Mouse (Mus musculus): ENCODE results near the gene Ptprm. TPM values are rescaled to one million over a fixed set of nuclear protein-coding genes. Genes with fewer than 3 reads are reported as not detected.

Ptprm gene
- polyA plus RNA-seq, 1 experiment from 2014 or later = 16.1 TPM

GRCm38 (mm10) chr17:66671715-66672230, 682.5 kb downstream of the Ptprm start:
- no peak overlapping the region for H3K4me2 ChIP-seq
- no peaks in the 10 kb centered on the region for H3K27me3 ChIP-seq (replicated peaks)
- peaks cover 5% of the 10 kb centered on the region for H3K36me3 ChIP-seq
- no peaks in the 10 kb centered on the region for H3K9me3 ChIP-seq (replicated peaks)
- WGBS = 85% methylated on average over 16 of the region's 16 CpGs
- no peaks in the 10 kb centered on the region for H3K4me1 ChIP-seq (replicated peaks)
- no peak overlapping the region for H3K4me3 ChIP-seq
- H3K27ac ChIP-seq (ENCODE audit: poor library complexity, severe bottlenecking) = no peak overlapping the region
- no peak overlapping the region for H3K9ac ChIP-seq
- no peak for ATAC-seq (ENCODE audit: insufficient number of reproducible peaks, low FRiP score)

- no peak overlapping the region for H3K4me2 ChIP-seq
- ATAC-seq (ENCODE audit: insufficient number of reproducible peaks, low FRiP score) = no peak
- no peak overlapping the region for H3K9ac ChIP-seq
- no peak overlapping the region for H3K4me3 ChIP-seq
- no peak overlapping the region for H3K27ac ChIP-seq (ENCODE audit: poor library complexity, severe bottlenecking)
- 81% methylated on average over 8 of the region's 8 CpGs for WGBS
- H3K4me1 ChIP-seq (replicated peaks) = no peaks in the 10 kb centered on the region
- H3K36me3 ChIP-seq = peaks cover 3% of the 10 kb centered on the region
- no peaks in the 10 kb centered on the region for H3K27me3 ChIP-seq (replicated peaks)
- H3K9me3 ChIP-seq (replicated peaks) = no peaks in the 10 kb centered on the region
These were observed 683.0 kb downstream of the Ptprm start for GRCm38 (mm10) chr17:66671287-66671686.

DNA sequence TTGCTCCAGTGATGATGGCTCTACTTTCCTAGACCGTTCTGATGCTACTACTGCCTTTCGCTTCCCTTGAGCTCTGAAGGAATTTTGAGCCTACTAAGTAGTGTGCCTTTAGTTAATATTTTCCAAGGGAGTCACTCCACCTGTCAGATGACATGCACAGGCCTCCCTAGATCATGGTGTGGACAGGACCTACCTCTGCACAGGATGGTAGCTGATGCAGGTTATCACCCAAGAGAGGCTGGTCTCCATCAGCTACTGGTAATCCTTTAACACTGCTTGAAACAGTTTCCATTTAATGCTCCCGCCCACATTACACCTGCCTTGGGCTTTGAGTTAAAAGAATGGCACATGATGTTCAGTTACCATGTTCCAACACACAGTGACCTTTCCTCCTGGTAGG, 688.5 kb downstream of the Ptprm start:
- Histone ChIP-seq H3K9me3 (replicated peaks) (no peaks in the 10 kb centered on the region), H3K4me1 (replicated peaks) (no peaks in the 10 kb centered on the region), H3K27me3 (replicated peaks) (no peaks in the 10 kb centered on the region; the same call in 1 of the 2 replicates), H3K27ac (ENCODE audit: poor library complexity, severe bottlenecking) (no peak overlapping the region), H3K4me2 (no peak overlapping the region), H3K9ac (no peak overlapping the region), H3K4me3 (no peak overlapping the region), H3K36me3 (peaks cover 4% of the 10 kb centered on the region)
- ATAC-seq (ENCODE audit: insufficient number of reproducible peaks, low FRiP score) = no peak
- 84% methylated on average over 3 of the region's 3 CpGs for WGBS

- H3K9ac ChIP-seq = no peak overlapping the region
- ATAC-seq (ENCODE audit: insufficient number of reproducible peaks, low FRiP score) = no peak
- H3K9me3 ChIP-seq (replicated peaks) = no peaks in the 10 kb centered on the region
- H3K36me3 ChIP-seq = peaks cover 4% of the 10 kb centered on the region
- no peaks in the 10 kb centered on the region; the same call in 1 of the 2 replicates for H3K27me3 ChIP-seq (replicated peaks)
- no peak overlapping the region for H3K4me2 ChIP-seq
- 63% methylated on average over 3 of the region's 3 CpGs for WGBS
- H3K4me1 ChIP-seq (replicated peaks) = no peaks in the 10 kb centered on the region
- H3K4me3 ChIP-seq = no peak overlapping the region
- no peak overlapping the region for H3K27ac ChIP-seq (ENCODE audit: poor library complexity, severe bottlenecking)
These were observed 689.0 kb downstream of the Ptprm start for GRCm38 (mm10) chr17:66665201-66665756.

DNA sequence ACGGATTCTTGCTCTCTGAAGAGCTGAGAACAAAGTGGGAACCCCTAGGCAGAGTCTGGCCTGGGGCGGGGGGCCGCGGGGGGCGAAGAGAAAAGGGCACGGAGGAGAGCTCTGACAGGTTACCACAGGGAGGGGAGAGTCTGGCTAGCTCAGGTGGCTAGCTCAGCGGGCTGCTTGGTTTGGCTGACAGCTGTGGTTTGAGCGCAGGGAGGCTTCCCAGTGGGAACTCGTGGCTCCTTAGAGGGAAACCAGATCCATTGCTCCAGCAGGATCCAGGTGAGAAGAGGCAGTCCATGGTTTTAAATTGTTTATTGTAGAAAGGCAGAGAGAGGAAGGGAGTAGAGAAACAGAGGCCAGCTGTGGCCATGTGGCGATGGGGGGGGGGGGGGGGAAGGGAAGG, 689.5 kb downstream of the Ptprm start:
- 59% methylated on average over 10 of the region's 10 CpGs for WGBS
- no peak overlapping the region for H3K9ac ChIP-seq
- H3K4me2 ChIP-seq = no peak overlapping the region
- H3K9me3 ChIP-seq (replicated peaks) = no peaks in the 10 kb centered on the region
- no peak for ATAC-seq (ENCODE audit: insufficient number of reproducible peaks, low FRiP score)
- H3K4me3 ChIP-seq = no peak overlapping the region
- H3K4me1 ChIP-seq (replicated peaks) = no peaks in the 10 kb centered on the region
- no peaks in the 10 kb centered on the region; the same call in 1 of the 2 replicates for H3K27me3 ChIP-seq (replicated peaks)
- peaks cover 4% of the 10 kb centered on the region for H3K36me3 ChIP-seq
- H3K27ac ChIP-seq (ENCODE audit: poor library complexity, severe bottlenecking) = no peak overlapping the region

DNA sequence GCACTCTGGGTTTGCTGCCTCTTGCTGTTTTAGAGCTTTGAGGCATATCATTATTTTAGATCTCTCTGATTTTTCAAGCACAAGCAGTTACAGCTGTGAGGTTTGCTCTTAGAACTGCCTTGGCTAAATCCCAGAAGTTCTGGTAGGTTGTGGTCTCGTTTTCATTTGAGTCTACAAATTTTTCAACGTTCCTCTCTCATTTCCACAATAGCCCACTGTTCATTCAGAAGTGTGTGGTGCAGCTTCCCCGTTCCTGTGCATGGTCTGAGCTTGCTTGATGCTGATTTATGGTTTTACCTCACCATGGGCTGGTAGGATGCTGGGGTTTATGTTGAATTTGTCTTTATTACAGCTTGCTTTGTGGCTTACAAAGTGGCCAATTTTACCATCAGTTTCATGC, 695.0 kb downstream of the Ptprm start:
- ATAC-seq (ENCODE audit: insufficient number of reproducible peaks, low FRiP score) = no peak
- H3K9ac ChIP-seq = no peak overlapping the region
- H3K9me3 ChIP-seq (replicated peaks) = no peaks in the 10 kb centered on the region
- H3K4me1 ChIP-seq (replicated peaks) = no peaks in the 10 kb centered on the region
- H3K36me3 ChIP-seq = no peaks in the 10 kb centered on the region; the same call in 1 of the 2 replicates
- H3K27ac ChIP-seq (ENCODE audit: poor library complexity, severe bottlenecking) = no peak overlapping the region
- no peak overlapping the region for H3K4me3 ChIP-seq
- 63% methylated on average over 3 of the region's 3 CpGs for WGBS
- no peaks in the 10 kb centered on the region; the same call in 1 of the 2 replicates for H3K27me3 ChIP-seq (replicated peaks)
- no peak overlapping the region for H3K4me2 ChIP-seq

DNA sequence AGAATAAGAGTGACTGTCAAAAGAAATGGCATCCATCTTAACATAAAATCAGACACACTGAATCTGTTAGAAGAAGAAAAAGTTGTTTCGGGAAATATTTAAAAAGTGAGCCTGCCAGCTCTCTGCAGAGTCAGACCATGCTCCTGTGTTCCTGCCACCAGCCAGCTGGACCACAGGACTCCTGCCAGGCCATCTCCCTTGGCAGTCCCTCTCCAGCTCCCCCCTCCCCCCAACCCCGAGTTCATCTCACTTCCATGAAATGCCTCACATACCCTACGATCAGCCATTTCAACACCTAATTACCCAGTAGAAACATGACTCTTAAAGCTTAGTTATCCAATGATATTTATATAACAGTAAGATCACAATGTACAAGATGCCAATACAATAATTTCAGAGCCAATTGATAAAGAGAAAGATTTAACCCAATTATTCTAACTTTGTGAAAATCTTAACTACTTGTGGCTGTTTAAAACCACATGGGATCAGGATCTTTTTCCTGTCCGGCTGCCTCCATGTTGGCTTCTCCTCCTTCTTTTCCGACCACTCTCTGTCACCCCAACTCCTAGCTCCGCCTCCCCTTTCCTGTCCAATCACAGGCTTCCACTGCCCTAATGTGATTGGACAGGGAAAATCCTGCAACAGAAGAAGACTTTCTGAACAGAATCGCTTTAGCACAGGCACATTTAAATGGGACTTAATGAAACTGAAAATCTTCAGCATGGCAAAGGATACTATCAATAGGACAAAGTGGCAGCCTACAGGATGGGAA, 716.1 kb downstream of the Ptprm start:
- Histone ChIP-seq H3K9ac (no peak overlapping the region), H3K4me2 (no peak overlapping the region), H3K4me1 (replicated peaks) (no peaks in the 10 kb centered on the region), H3K9me3 (replicated peaks) (0 out of 2 replicates have a peak, but pooled peaks cover 8% of the 10 kb centered on the region), H3K4me3 (no peak overlapping the region), H3K27ac (ENCODE audit: poor library complexity, severe bottlenecking) (no peak overlapping the region), H3K36me3 (no peaks in the 10 kb centered on the region), H3K27me3 (replicated peaks) (no peaks in the 10 kb centered on the region)
- ATAC-seq (ENCODE audit: insufficient number of reproducible peaks, low FRiP score) = no peak
- WGBS = 66% methylated on average over 7 of the region's 7 CpGs

GRCm38 (mm10) chr17:66619996-66620656, 734.1 kb downstream of the Ptprm start:
- ATAC-seq (ENCODE audit: insufficient number of reproducible peaks, low FRiP score) = no peak
- Histone ChIP-seq H3K4me2 (no peak overlapping the region), H3K36me3 (no peaks in the 10 kb centered on the region), H3K4me1 (replicated peaks) (no peaks in the 10 kb centered on the region), H3K27ac (ENCODE audit: poor library complexity, severe bottlenecking) (no peak overlapping the region), H3K27me3 (replicated peaks) (no peaks in the 10 kb centered on the region), H3K4me3 (no peak overlapping the region), H3K9me3 (replicated peaks) (0 out of 2 replicates have a peak, but pooled peaks cover 5% of the 10 kb centered on the region), H3K9ac (no peak overlapping the region)
- 73% methylated on average over 13 of the region's 13 CpGs for WGBS

DNA sequence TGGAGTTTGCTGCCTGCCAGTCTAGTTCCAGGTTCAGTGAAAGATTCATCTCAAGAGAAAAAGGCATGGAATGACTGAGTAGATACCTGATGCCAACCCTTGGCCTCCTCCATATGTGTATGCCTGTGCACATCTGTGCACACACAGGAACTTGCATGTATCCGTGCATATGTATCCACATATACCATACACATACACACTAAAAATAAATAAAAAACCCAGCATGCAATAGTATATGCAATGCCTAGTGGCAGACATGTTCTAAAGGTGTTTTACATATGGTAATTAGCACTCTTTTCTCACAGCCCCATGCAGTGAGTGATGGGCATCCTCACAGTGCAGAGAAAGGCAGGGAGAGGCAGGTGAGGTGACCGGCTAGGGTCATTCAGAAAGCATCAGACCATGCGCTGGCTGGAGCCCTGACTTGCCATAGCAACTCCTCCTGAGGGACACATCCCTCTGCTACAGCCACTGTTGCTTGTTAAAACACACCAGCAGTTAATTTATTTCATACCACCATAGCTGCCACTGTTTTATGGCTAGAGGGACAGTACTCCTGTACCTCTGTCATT, 734.9 kb downstream of the Ptprm start:
- Histone ChIP-seq H3K9me3 (replicated peaks) (0 out of 2 replicates have a peak, but pooled peaks cover 5% of the 10 kb centered on the region), H3K4me1 (replicated peaks) (no peaks in the 10 kb centered on the region), H3K27ac (ENCODE audit: poor library complexity, severe bottlenecking) (no peak overlapping the region), H3K4me3 (no peak overlapping the region), H3K36me3 (no peaks in the 10 kb centered on the region), H3K4me2 (no peak overlapping the region), H3K9ac (no peak overlapping the region), H3K27me3 (replicated peaks) (no peaks in the 10 kb centered on the region)
- no peak for ATAC-seq (ENCODE audit: insufficient number of reproducible peaks, low FRiP score)
- 88% methylated on average over 3 of the region's 3 CpGs for WGBS
